Mouse (Mus musculus) gastrocnemius, postnatal 36 days (tissue): ENCODE results near the gene Olfr518. TPM values are rescaled to one million over a fixed set of nuclear protein-coding genes. Genes with fewer than 3 reads are reported as not detected.

Experiments
- DNase-seq, 2 experiments: peaks; one replicate each; pipeline ENCODE4 v3.0.0; 2022
- intact Hi-C: fragments of 180-260 bp; cut with DNase I; formaldehyde crosslinking; loops from one replicate; pipeline ENCODE4 v1.15.1; 2025
- long read RNA-seq, 2 experiments: library from polyadenylated mRNA; stranded (forward); transcript quantifications; one replicate each; pipeline ENCODE4 v2.0.0; 2021
- total RNA-seq, 2 experiments: library from RNA; stranded (reverse); gene quantifications; 2 replicates each; pipeline ENCODE4 v1.2.3; 2021

Gene Olfr518
- not detected for total RNA-seq
- long read RNA-seq, experiment 1 = 0 reads
- long read RNA-seq, experiment 2 = 0 reads

DNA sequence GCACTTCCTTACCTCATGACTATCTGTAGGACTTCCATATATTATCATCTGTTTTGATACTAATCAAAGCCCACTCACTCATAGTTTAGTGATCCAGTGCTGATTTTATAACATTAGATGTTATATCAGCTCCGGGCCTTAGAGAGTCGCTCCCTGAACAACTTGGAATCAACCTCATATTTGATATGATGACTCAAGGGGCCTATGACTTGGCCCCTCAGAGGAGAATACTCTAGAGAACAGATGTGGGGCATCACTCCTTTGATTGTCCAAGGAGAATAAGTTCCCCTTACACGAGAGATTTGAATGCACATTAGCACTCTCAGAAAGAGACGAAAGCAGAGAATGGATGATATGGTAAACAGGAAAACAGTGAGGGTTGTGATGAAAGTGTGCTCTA lies at the start of gene Olfr518:
Gene Olfr518 (minus strand): TSS at position 101 of the 400 bp plus-strand sequence.
- DNase-seq = no peak
- intact Hi-C loops = no loop called here

DNA sequence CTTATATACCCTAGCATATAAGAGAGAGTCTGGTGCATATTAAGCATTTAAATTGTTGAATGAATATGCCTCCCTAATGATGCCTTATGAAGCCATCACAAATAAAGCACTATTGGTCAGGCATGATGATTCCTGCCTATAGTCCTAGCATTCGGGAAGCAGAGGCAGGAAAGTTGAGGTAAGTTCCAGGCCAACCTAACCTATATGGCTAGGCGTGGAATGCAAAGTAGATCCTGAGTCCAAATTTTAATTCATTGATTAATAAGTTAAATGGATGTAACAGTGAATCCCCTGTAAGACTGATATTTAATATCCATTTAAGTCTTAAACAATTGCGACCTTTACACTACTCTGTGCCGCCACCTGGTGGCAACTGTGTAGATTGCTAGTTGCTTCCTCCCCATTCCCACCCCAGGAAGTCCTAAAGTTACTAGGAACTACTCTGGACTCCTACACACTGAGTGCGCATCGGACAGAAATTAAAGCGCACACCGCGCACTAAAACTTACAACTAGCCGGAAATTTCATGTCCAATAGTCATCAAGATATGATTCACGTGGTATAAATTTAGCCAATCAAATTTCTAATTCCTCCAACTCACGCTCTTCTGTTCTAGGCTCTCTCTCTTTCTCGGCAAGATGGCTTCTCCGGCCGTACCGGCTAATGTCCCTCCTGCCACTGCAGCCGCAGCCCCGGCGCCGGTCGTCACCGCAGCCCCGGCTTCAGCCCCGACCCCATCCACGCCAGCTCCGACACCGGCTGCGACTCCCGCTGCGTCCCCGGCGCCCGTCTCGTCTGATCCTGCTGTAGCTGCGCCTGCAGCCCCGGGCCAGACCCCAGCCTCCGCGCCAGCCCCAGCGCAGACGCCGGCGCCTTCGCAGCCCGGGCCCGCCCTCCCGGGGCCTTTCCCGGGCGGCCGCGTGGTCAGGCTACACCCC lies 49.3 kb upstream of the Olfr518 start, which contains the start of gene Eif3f:
Gene Eif3f (plus strand): TSS at position 624 of the 938 bp plus-strand sequence.
- peak; percentile 87 to 92 for DNase-seq
- intact Hi-C loops = loop anchor here (2.0 kb wide), 1 partner anchor 119 kb away; no protein-coding TSS in a partner anchor

DNA sequence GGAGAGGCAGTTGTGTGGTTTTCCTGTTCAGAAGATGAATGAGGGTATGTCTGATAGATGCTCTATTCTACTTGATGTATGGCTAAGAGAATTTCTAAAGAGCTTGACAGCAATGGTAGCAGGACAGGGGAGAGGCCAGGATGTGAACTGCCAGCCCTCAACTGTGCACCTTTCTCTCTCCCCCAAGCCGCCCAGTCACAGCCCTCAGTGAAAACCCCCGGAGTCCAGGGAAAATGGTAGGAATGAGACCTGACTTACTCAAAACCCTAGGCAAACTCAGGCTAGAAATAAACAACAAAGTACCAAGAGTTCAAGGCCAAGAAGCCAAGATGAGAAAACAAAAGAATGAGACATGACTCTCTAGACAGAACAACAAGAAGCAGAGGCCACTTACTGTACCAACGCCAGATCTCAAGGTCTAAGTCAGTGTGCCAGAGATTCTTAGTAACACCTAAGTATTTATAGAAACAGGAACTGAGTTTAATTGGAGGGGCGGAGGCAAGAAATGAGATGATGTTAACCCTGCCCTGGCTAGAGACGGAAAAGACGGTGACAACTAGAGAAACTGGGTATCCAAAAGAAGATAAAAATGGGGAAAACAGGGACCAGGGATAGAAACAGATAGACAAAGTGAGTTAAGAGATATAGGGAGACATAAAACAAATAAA lies 45.1 kb upstream of the Olfr518 start, which contains the start of gene Nlrp10:
Gene Nlrp10 (minus strand): TSS at position 453 of the 668 bp plus-strand sequence.
- intact Hi-C loops = no loop called here

DNA sequence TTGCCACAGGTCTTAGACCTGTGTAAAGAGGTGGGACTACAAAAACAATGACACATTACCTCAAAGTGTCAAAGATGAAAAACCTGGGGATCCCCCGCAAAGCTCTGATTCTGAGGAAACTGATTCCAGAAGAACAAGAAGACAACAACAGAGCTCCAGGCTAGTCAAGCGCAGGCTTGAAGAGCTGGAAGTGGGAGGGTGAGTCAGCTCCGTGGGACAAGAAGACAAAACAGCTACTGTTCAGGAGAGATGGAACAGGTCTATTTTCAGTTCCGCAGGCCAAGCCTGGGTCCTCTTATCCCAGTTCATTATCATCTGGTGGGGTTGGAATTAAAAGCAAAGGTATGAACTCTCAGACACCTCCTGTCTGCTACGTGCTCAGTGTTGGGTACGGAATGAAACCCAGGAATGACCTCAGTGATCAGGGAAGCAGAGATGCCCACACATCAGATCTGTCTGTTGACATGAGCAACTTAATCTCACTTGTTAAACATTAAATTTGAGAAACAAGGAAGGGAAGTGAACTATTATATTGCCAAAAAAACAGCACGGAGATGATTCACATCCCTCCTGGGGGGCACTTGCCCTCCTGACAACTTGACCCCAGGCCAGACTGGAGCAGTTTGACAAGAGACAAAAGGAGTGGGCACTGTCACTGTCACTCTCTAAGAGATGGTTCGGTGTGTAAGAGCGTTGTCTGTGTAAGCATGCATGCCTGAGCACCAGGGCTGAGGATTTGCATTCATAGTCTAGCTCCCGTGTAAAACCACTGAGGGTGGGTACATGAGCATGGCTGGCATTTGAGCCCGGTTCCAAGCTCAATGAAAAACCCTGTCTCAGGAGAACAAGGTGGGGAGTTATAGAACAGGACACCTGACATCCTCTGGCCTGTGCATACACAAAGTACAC lies 43.7 kb upstream of the Olfr518 start:
- intact Hi-C loops = no loop called here
- no peak for DNase-seq

More for the DNA sequence above, 45.1 kb upstream of the Olfr518 start, which contains the start of gene Nlrp10:
- DNase-seq = no peak

DNA sequence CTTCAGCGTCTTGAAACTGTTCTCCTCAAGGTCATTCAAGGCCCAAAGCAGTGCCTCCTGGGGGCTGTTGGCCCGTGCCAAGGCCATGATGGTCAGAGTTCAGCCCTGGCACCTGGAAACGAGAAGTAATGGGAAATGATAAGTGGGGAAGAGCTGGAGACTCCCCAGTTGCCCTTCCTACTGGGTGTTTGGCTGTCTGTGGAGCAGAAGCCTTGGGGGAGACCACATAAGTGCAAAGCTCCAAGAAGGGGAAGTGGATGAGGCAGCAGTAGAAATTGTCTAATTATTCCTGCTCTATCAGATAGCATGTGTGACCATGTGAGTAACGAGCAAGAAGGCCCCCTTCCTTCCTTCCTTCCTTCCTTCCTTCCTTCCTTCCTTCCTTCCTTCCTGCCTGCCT lies 42.2 kb upstream of the Olfr518 start:
- intact Hi-C loops = no loop called here
- DNase-seq = no peak

DNA sequence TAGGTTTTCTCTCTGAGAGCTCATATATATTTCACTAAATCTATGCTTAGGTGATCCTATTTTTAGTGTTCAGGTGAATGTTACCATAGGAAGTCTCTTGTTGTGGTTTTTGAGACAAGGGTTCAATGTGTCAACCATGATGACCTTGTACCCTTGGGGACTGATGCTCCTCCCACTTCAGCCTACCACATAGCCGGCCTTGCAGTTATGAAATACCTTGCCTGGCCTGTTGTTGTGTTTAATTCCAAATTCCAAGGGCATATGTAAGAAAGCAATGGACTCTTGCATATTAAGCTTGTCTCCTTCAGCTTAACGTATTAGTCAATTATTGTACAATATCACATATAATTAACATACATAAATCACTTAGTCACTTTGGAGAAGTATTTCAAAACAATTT lies 19.2 kb upstream of the Olfr518 start:
- no peak for DNase-seq
- intact Hi-C loops = no loop called here

DNA sequence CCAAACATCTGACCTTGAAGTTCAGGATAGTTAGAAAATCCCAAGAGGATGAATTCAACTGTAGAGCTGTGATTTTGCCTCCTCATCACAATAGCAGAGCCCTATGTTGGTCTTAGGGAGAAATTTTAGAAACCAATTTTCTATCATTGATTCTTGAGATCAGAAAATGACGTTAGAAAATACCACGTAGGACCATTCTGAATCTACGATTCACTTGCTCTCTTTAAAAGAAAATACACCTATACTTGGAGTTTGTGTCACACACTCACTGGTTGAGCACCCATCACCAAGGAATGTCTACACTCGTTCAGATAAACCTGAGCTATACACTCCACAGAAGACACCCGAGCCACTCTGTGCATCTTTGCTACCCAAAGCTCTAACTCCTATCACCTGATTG lies 9.5 kb upstream of the Olfr518 start, which contains the start of gene Olfr519:
Gene Olfr519 (minus strand): TSS at position 101 of the 400 bp plus-strand sequence.
- intact Hi-C loops = no loop called here
- DNase-seq = no peak

DNA sequence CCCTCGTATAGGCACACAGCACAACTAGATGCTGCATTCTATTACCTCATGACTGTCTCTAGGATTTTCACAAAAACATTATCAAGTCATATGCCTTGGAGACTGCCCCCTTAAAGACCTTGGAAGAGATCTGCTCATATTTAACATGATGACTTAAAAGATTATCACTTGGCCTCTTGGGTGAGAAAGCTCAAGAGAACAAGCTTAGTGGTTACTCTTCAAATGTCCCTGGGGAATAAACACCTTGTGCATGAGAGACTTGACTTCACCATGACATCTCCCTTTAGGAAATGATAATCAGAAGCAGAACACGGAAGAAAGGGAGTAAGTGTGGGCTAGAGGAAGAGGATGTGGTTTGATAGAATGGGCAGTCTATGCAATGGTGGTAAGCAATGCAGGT lies 12.5 kb downstream of the Olfr518 start, which contains the start of gene Olfr517:
Gene Olfr517 (minus strand): TSS at position 101 of the 400 bp plus-strand sequence.
- intact Hi-C loops = no loop called here
- no peak for DNase-seq

DNA sequence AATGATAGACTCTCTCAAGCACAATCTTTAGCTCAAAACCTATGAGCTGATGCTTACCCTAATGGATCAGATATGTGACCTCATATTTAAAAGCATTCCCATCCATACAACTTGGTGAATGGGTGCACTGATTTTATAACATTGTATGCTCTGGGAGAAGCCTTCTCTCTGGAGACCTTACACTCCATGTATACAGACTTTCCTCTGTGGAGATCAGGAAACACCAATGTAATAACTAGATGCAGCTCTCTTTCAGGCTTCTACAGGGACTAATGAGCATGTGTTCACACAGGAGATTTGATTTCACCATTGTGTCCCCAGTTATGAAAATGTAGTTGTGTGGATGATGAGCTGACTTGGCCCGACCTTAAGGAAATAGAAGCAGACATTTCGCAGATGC lies 34.4 kb downstream of the Olfr518 start, which contains the start of gene Olfr516:
Gene Olfr516 (minus strand): TSS at position 101 of the 400 bp plus-strand sequence.
- intact Hi-C loops = no loop called here
- no peak for DNase-seq

Other genes with a start within 250 kb of the Olfr518 start
- gene Olfr509, start 233.1 kb downstream of the Olfr518 start, total RNA-seq = not detected
- gene Olfr510, start 218.6 kb downstream of the Olfr518 start, total RNA-seq = not detected
- gene Olfr512, start 171.7 kb downstream of the Olfr518 start, total RNA-seq = not detected
- not detected for gene Olfr513, start 134.0 kb downstream of the Olfr518 start, total RNA-seq
- not detected for gene Olfr514, start 59.0 kb downstream of the Olfr518 start, total RNA-seq
- not detected for gene Olfr516, start 34.5 kb downstream of the Olfr518 start, total RNA-seq
- not detected for gene Olfr517, start 12.6 kb downstream of the Olfr518 start, total RNA-seq
- gene Olfr519, start 9.4 kb upstream of the Olfr518 start, total RNA-seq = not detected
- gene Nlrp10, start 45.2 kb upstream of the Olfr518 start, total RNA-seq = 1 to 10 TPM; 1.3 to 1.8 TPM
- 100 to 1,000 TPM in 1 of 2 experiments, 10 to 100 TPM in 1; 90.9 to 108 TPM for gene Eif3f, start 49.4 kb upstream of the Olfr518 start, total RNA-seq
- under 1 TPM; 0.38 to 0.49 TPM for gene Tub, start 65.3 kb upstream of the Olfr518 start, total RNA-seq
- gene Ric3, start 198.3 kb upstream of the Olfr518 start, total RNA-seq = 1 to 10 TPM; 1.3 to 1.5 TPM